Mouse (Mus musculus): ENCODE results near the gene Btbd7. TPM values are rescaled to one million over a fixed set of nuclear protein-coding genes. Genes with fewer than 3 reads are reported as not detected.
A peak's percentile ranks its signal among the peaks of the same experiment; 100 is the strongest.

Btbd7 gene
- polyA plus RNA-seq, 1 experiment = 7.3 TPM

GRCm38 (mm10) chr12:102743589-102744574 is 134.4 kb downstream of the Btbd7 start, which contains the start of the genes Moap1 and Tmem251:
Gene Moap1 (minus strand): TSS chr12:102743661.
Gene Tmem251 (plus strand): TSS chr12:102743762.
- Histone ChIP-seq H3K79me3 (ENCODE audit: low read depth) (peaks cover 37% of the 10 kb centered on the region), H3K27me3 (ENCODE audit: control insufficient read depth, insufficient read depth, insufficient read length) (no peaks in the 10 kb centered on the region), H3K79me2 (ENCODE audit: control insufficient read depth, insufficient read depth) (peaks cover 66% of the 10 kb centered on the region), H3K36me3 (ENCODE audit: control insufficient read depth, insufficient read depth) (peaks cover 24% of the 10 kb centered on the region), H3ac (ENCODE audit: control insufficient read depth, insufficient read length, low read depth) (peak within 1 kb of the TSS; percentile 84), H3K4me3 (ENCODE audit: insufficient read depth, poor library complexity, severe bottlenecking) (peak within 1 kb of the TSS; percentile 61)
- TF ChIP-seq USF1 (IDR thresholded peaks at IDR 0.05; ENCODE audit: low read depth) (no peak), MYOD1 (IDR thresholded peaks at IDR 0.05; ENCODE audit: control insufficient read depth, insufficient read length, low read depth) (no peak), MYOG (IDR thresholded peaks at IDR 0.05; ENCODE audit: control insufficient read depth, extremely low read depth, insufficient read length) (no peak)

GRCm38 (mm10) chr12:102743036-102743588 is 135.2 kb downstream of the Btbd7 start:
- Histone ChIP-seq H3K79me2 (ENCODE audit: control insufficient read depth, insufficient read depth) (peaks cover 58% of the 10 kb centered on the region), H3K27me3 (ENCODE audit: control insufficient read depth, insufficient read depth, insufficient read length) (no peaks in the 10 kb centered on the region), H3K4me3 (ENCODE audit: insufficient read depth, poor library complexity, severe bottlenecking) (peak overlapping the region; percentile 61), H3ac (ENCODE audit: control insufficient read depth, insufficient read length, low read depth) (peak overlapping the region; percentile 84), H3K79me3 (ENCODE audit: low read depth) (peaks cover 36% of the 10 kb centered on the region), H3K36me3 (ENCODE audit: control insufficient read depth, insufficient read depth) (peaks cover 24% of the 10 kb centered on the region)
- TF ChIP-seq MAX (IDR thresholded peaks at IDR 0.05) = no peak
- no peak for TF ChIP-seq CTCF (IDR thresholded peaks at IDR 0.05; ENCODE audit: control insufficient read depth, insufficient read depth, insufficient read length)
- no peak for TF ChIP-seq USF1 (IDR thresholded peaks at IDR 0.05; ENCODE audit: low read depth)
- no peak for TF ChIP-seq CEBPB (IDR thresholded peaks at IDR 0.05; ENCODE audit: low read depth)
- no peak for TF ChIP-seq MYOG (IDR thresholded peaks at IDR 0.05; ENCODE audit: control insufficient read depth, extremely low read depth, insufficient read length)
- no peak for TF ChIP-seq MYOD1 (IDR thresholded peaks at IDR 0.05; ENCODE audit: control insufficient read depth, insufficient read length, low read depth)
- no peak for TF ChIP-seq FOSL1 (IDR thresholded peaks at IDR 0.05; ENCODE audit: insufficient read depth, low read length, poor library complexity, severe bottlenecking)

- peaks cover 27% of the 10 kb centered on the region for H3K79me3 ChIP-seq (ENCODE audit: low read depth)
- TF ChIP-seq MYOG (IDR thresholded peaks at IDR 0.05; ENCODE audit: control insufficient read depth, extremely low read depth, insufficient read length) (no peak), FOSL1 (IDR thresholded peaks at IDR 0.05; ENCODE audit: insufficient read depth, low read length, poor library complexity, severe bottlenecking) (no peak), MYOD1 (IDR thresholded peaks at IDR 0.05; ENCODE audit: control insufficient read depth, insufficient read length, low read depth) (no peak), CTCF (IDR thresholded peaks at IDR 0.05; ENCODE audit: control insufficient read depth, insufficient read depth, insufficient read length) (no peak), CEBPB (IDR thresholded peaks at IDR 0.05; ENCODE audit: low read depth) (no peak), MAX (IDR thresholded peaks at IDR 0.05) (no peak), USF1 (IDR thresholded peaks at IDR 0.05; ENCODE audit: low read depth) (no peak)
- no peak overlapping the region for H3ac ChIP-seq (ENCODE audit: control insufficient read depth, insufficient read length, low read depth)
- H3K4me3 ChIP-seq (ENCODE audit: insufficient read depth, poor library complexity, severe bottlenecking) = no peak overlapping the region
- no peaks in the 10 kb centered on the region for H3K27me3 ChIP-seq (ENCODE audit: control insufficient read depth, insufficient read depth, insufficient read length)
- H3K36me3 ChIP-seq (ENCODE audit: control insufficient read depth, insufficient read depth) = peaks cover 19% of the 10 kb centered on the region
- peaks cover 48% of the 10 kb centered on the region for H3K79me2 ChIP-seq (ENCODE audit: control insufficient read depth, insufficient read depth)
Measured at GRCm38 (mm10) chr12:102742056-102742455, 136.2 kb downstream of the Btbd7 start.

GRCm38 (mm10) chr12:102740285-102740684 is 138.0 kb downstream of the Btbd7 start:
- Histone ChIP-seq H3K79me3 (ENCODE audit: low read depth) (peaks cover 11% of the 10 kb centered on the region), H3K27me3 (ENCODE audit: control insufficient read depth, insufficient read depth, insufficient read length) (no peaks in the 10 kb centered on the region), H3K79me2 (ENCODE audit: control insufficient read depth, insufficient read depth) (peaks cover 30% of the 10 kb centered on the region), H3ac (ENCODE audit: control insufficient read depth, insufficient read length, low read depth) (no peak overlapping the region), H3K36me3 (ENCODE audit: control insufficient read depth, insufficient read depth) (peaks cover 12% of the 10 kb centered on the region), H3K4me3 (ENCODE audit: insufficient read depth, poor library complexity, severe bottlenecking) (no peak overlapping the region)
- TF ChIP-seq USF1 (IDR thresholded peaks at IDR 0.05; ENCODE audit: low read depth) = no peak
- TF ChIP-seq FOSL1 (IDR thresholded peaks at IDR 0.05; ENCODE audit: insufficient read depth, low read length, poor library complexity, severe bottlenecking) = no peak
- TF ChIP-seq MYOG (IDR thresholded peaks at IDR 0.05; ENCODE audit: control insufficient read depth, extremely low read depth, insufficient read length) = no peak
- TF ChIP-seq MAX (IDR thresholded peaks at IDR 0.05) = no peak
- no peak for TF ChIP-seq CEBPB (IDR thresholded peaks at IDR 0.05; ENCODE audit: low read depth)
- no peak for TF ChIP-seq MYOD1 (IDR thresholded peaks at IDR 0.05; ENCODE audit: control insufficient read depth, insufficient read length, low read depth)
- TF ChIP-seq CTCF (IDR thresholded peaks at IDR 0.05; ENCODE audit: control insufficient read depth, insufficient read depth, insufficient read length) = no peak

GRCm38 (mm10) chr12:102739096-102739495 is 139.2 kb downstream of the Btbd7 start:
- TF ChIP-seq CTCF (IDR thresholded peaks at IDR 0.05; ENCODE audit: control insufficient read depth, insufficient read depth, insufficient read length) = no peak
- Histone ChIP-seq H3K27me3 (ENCODE audit: control insufficient read depth, insufficient read depth, insufficient read length) (no peaks in the 10 kb centered on the region), H3ac (ENCODE audit: control insufficient read depth, insufficient read length, low read depth) (no peak overlapping the region), H3K79me2 (ENCODE audit: control insufficient read depth, insufficient read depth) (peaks cover 18% of the 10 kb centered on the region), H3K4me3 (ENCODE audit: insufficient read depth, poor library complexity, severe bottlenecking) (no peak overlapping the region), H3K36me3 (ENCODE audit: control insufficient read depth, insufficient read depth) (peaks cover 12% of the 10 kb centered on the region), H3K79me3 (ENCODE audit: low read depth) (peaks cover 2% of the 10 kb centered on the region)

All from C2C12 (cell line).